Mouse (Mus musculus) thymus, postnatal 25 days (tissue): Measurements from ENCODE around the gene BC005624.
"Not testable (repeated sequence)": the region's sequence is repeated elsewhere in the genome, so short reads cannot be mapped to it uniquely, and the experiment has no call there.

ENCODE experiments used
- DNase-seq: peaks from one replicate; pipeline ENCODE4 v3.0.0; 2022

BC005624 gene

DNA sequence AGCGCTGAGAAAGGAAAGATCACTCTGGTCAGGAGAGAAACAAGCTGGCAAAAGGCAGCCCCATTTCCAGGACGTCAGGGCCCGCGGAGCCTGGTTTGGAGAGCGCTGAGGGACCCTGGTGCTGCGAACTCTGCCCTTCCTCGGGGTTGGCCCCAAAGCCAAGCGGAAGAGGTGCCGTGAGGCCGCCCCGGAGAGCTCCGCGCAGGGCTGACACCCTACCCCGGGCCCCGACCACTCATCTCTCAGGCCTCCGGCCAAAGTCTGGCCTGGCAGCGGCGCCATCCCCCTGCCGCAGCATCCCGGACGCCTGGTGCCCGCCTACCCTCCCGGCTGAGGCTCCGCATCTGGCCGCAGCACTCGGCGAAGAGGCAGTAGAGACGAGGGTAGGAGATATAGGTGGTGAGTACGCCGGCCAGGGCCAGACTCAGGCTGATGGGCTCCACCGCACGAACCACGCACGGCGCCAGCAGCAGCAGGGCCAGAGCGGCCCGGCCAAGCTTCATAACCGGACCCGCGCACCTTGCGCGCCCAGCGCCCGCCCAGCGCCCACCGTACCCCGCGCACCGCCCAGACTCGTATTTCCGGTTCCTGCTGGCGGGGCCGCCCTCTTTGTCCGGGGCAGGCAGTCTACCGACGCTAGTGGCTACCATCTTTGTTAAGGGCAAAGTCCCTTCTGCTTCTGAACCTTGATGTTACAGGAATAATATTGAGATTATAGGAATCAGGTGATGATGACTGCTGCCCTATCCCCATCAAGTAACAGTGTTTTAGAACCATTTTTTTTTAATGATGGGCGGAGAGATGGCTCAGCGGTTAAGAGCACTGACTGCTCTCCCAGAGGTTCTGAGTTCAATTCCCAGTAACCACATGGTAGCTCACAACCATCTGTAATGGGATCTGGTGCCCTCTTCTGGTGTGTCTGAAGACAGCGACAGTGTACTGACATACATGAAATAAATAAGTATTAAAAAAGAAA, 14.4 kb downstream of the BC005624 start, which contains the start of gene Tor1a:
Gene Tor1a (minus strand): TSS at position 582 of the 976 bp plus-strand sequence.
- peak; percentile 87 for DNase-seq

DNA sequence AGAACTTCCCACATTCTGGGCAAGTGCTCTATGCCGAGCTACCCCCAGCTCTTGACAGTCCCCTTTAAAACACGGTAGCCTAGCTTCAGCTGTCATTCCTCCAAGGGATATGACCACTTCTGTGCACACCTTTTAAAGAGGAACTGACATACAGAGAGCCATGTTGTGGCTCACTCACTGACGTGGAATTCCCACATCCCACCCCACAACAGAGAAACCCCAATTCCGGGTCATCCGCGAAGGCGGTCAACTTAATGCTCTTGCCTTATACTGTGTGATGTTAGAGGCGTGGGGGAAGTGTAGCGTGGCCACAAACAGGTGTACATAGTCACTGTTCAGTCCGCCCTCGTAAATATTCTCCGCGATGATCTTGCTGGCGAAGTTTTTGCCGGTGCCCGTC, 15.2 kb downstream of the BC005624 start:
- DNase-seq = no peak

DNA sequence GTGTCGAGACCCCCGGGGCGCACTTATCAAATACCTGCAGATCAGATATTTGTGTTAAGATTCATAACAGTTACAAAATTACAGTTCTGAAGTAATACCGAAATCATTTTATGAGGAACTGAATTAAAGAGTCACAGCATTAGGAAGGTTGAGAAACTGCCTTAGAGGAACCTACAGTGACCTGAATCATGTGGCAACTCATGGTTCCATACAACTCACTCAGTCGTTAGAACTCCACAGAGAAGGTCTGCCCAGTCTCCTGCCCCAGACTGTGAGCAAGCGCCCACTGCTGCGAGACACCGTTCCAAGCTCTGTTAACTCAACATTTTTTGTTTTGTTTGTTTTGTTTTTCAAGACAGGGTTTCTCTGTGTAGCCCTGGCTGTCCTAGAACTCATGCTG, 16.4 kb downstream of the BC005624 start:
- no peak for DNase-seq

DNA sequence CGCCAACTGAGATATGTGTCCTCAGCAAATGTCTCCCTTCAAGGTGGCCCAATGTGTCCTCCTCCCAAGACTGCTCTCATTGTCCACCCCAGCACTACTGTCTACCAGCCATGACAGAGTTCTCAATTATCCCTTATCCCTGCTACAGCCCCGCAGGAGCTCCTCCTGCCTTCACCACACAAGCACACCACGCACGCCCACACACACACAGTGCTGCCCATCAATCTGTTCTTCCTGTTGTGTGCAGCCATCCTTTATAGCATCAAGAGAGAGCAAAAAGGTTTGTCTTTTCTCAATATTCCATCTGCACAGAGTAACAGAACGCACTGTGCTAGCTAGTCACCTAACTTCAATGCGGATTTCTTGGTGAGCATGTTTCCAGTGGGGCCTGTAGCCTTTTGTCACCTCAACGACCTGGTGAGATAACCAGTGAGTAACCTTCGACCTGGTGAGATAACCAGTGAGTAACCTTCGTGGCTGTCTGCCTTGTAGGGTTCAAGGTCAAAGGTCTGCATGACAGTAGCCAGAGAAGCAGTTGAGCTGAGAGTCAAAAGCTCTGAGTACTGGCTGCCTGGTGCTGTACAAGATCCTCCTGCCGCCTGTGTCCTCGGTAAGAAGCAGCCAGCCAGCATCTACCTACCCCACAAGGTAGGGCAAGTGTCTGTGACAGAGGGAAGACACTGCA, 19.3 kb downstream of the BC005624 start:
- DNase-seq = no peak

DNA sequence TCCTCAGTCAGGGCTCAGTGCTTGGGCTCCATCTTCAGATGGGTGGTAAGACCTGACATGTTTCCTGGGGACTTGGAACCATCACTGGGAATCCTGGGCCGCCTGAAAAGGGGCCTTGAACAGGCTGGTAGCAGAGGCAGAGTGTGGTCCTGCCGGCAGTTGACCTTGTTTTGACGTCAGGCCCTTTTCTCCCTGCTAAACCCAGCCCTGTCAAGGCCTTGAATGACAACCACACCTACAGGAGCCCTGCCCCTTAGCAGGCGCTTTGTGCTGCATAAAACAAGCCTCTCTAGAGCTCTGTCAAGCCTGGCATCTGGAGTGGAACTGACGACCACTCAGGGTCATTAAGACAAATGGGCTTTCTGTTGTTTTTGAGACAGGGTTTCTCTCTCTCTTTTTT, 22.1 kb downstream of the BC005624 start:
- DNase-seq = no peak

DNA sequence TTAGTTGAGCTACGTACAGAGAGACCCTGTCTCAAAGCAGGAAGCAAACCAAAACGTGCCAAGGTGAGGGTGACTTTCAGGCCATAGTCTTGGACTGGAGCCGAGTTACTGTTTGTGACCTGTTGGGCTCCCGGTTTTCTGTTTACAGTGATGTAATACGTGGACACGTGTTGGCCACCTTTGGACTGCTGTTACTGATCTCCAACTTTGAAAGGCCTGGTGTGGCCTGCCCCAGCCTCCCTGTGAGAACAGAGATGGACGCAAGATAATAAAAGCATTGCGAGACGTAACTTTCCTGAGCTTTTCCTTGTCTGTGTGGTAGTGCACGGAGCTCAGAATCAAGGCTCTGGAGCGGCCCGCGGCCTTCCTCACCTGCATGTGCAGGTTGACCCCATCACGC, 23.3 kb downstream of the BC005624 start:
- DNase-seq = no peak

DNA sequence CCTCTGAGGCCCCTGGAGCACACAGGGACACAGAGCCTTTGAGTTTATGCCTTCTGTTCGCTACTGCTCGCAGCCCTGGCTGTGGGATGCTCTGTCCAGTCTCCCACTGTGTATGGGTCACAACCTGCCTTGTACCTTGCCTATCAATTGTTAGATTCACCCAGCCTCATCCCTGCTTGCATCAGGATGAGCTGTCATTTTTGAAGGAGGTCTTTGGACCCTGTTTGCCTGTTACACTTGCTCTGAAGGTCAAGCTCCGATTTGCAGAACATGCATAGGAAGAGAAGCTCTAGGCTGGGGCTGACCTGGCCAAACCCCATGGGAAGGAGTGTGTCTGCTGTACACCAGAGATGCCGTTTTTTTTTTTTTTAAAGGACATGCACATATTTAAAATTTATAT, 24.5 kb downstream of the BC005624 start:
- no peak for DNase-seq

DNA sequence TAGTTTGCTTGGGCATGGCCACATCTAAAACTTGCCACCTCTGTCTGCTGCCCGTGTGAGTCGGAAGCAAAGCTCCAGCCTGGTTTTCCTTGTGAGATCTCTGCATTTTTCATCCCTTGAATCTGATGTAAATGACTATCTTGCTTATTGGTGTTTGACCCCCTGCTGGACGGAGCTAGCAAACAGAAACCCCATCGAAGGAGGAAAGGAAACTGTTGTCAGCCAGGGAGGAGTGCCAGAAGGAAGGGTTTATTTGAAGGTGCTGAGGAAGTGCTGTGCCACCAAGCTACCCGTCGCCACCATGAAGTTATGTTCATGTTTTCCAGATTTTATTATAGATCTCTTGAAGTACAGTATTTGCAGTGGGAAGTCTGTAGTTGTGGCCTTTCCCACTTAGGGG, 27.2 kb downstream of the BC005624 start:
- no peak for DNase-seq

DNA sequence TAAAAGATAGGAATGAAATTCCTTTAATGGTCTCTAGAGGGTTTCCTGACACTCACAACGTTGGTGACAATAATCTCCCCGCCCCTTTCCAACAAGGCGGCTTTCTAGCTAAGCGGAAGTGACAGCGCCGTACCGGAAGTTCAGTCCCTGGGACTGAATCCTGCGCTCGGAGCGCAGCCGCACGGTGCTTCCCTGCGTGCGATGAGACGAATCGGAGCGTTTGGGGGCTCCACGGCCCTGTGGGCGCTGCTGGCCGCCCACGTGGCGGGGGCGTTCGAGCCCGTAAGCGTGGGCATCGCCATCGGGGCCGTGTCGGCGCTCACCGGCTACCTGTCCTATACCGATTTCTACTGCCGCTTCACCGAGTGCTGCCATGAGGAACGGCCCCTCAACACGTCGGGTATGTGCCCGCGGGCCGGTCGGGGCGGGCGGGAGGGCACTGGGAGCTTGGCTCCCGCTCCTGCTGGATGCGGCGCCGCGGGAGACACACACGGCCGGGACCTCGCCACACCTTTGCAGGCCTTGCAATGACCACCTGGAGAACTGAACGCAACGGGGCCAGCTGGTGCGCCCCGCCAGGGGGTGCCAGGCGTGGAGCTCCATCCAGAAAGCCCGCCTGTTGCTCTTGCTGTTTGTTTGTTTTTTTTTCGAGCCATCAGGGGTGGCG, 29.0 kb downstream of the BC005624 start, which contains the start of gene Tor1b:
Gene Tor1b (plus strand): TSS at position 136 of the 667 bp plus-strand sequence.
- peak; percentile 84 for DNase-seq

DNA sequence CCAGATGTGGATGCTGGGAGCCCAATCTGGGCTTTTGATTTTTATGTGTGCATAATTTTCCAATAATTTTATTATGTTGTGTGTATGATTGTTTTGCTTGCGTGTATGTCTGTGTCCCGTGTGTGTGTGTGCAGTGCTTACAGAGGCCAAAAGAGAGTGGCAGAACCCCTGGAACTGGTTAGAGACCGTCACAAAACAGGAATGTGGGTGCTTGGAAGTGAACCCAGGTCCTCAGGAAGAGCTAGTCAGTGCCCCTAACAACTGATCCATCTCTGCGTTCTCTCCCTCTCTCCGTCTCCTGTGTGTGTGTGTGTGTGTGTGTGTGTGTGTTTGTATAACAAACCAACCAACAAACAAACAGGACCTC, 29.6 kb downstream of the BC005624 start:
- no peak for DNase-seq

DNA sequence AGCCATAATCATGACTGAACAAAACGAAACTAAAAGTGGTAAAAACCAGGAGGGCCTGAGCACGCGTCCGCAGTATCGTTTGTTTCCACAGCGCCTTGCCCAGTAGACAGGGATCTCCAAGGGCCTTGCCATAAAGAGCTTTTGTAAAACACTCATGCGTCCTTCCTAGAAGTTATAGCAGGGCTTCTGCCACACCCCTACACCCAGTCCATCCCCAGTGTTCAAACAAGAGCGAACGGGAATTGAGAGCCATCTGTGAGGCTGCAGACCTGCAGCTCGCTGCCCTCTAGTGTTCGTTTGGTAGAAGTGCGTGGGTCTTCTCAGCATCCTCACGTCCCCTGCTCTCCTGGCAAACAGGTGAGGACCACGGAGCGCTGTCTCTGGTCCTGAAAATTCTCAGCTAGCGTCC, 39.4 kb downstream of the BC005624 start:
- DNase-seq = peak; percentile 76

DNA sequence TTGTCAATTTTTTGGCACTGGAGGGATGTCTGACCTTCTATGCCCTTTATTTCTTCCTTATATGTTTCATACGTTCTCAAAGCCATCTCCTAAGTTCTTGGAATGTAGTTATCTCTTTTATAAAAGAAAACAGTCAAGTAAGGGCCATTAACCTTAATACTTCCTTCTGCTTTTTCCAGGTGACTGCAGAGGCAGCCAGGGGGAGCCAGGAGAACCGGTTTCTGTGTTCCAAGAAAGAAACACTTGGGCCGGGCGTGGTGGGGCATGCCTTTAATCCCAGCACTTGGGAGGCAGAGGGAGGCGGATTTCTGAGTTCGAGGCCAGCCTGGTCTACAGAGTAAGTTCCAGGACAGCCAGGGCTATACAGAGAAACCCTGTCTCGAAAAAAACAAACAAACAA, 39.9 kb downstream of the BC005624 start:
- not testable (repeated sequence) for DNase-seq

DNA sequence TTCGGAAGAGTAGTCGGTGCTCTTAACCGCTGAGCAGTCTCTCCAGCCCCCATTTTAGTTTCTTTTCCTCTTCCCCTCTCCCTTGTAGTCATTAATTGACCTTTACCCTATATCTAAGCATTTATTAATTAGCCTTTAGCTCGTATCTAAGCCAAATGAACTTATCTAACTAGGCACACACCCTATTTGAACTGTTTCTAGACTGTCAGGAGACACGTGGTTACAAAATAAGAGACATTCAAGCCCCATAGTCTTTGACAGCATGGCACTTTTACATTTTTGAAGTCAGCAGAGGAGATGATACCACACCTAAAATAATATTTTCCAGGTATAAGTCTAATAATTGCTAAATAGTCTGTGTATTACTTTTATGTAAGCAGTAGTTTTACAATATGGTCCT, 40.4 kb downstream of the BC005624 start:
- DNase-seq = no peak

DNA sequence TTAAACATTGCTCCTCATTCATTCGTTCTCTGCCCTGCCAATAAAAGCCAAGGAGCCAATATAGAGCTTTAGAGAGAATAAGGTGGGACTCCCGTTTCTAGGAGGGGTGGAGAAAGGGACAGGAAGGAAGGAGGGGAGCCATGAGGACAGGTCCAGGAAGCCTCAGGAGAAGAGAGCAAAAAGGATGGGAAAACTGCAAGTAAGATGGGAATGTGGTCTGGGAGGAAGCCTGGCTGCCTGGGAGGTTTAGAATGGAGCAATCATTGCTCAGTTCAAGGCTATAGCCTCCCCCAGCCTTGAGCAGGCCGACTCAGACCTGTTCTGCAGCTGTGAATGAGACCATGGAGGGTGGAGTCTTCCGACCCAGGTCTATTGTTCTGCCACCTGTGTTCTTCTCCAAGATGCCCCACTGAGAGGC, 43.4 kb downstream of the BC005624 start:
- DNase-seq = no peak

DNA sequence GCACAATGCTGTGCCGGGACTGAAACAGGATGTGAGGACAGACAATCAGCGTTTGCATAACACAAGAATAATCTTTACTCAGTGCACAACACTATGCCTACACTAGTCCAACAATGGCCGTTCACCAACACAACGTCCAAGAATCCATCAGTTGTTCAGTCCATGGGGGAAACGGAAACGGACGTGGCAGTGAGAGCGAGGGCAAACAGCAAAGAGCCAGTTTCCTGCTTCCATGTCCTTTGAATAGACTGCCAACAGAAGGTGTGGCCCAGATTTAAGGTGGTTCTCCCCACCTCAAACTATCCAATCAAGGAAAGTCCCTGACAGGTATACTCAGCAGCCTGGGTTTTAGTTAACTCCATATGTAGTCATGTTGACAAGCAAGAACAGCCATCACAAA, 44.3 kb downstream of the BC005624 start:
- no peak for DNase-seq

DNA sequence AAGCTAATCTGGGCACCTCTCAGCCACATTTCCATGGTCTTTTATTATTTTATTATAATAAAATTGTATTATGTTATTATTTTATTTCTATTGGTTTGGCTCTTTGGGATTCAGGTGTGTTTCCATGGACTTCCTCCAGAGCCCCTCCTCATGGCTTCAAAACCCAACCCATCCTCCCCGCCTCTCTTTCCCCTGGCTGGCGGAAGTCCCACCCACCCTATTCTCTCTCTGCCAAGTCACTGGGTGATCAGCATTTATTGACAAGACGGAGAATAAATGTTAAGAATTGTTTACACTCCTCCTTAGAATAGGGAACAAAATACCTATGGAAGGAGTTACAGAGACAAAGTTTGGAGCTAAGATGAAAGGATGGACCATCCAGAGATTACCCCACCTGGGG, 45.2 kb downstream of the BC005624 start:
- no peak for DNase-seq

DNA sequence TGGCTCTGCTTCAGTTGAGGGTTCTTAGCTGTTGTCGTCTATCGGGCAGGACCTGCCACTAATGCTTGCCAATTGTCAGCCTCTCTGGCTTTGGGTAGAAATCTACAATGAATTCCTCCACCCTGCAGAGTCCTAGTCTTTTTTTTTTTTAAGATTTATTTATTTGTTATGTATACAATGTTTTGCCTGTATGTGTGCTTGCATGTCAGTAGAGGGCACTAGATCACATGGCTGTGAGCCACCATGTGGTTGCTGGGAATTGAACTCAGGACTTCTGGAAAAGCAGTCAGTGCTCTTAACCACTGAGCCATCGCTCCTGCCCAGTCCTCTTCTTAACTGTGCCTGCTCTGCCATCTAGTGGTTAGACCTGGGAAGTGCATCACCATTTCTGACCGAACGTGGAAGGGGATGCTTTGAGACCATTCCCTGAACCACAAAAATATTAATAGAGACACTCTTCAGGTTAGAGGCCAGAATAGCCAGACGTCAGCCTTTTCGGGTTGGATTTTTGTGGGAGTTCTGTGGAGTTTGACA, 48.0 kb downstream of the BC005624 start:
- peak; percentile 67 for DNase-seq

DNA sequence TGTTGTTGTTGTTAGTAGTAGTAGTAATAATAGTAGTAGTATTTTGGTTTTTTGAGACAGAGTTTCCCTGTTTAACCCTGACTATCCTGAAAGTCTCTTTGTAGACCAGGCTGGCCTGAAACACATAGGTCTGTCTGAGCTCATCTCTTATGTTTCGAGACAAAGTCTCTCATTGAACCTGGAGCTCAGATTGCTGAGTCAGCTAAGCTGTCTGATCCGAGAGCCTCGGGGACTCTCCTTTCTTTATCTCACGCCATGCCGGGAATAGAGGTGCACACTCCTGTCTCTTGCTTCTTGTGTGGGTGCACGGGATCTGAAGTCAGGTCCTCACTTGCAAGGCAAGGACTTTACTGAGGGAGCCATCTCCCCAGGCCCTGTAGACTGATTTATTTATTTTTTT, 49.0 kb downstream of the BC005624 start:
- DNase-seq = no peak

DNA sequence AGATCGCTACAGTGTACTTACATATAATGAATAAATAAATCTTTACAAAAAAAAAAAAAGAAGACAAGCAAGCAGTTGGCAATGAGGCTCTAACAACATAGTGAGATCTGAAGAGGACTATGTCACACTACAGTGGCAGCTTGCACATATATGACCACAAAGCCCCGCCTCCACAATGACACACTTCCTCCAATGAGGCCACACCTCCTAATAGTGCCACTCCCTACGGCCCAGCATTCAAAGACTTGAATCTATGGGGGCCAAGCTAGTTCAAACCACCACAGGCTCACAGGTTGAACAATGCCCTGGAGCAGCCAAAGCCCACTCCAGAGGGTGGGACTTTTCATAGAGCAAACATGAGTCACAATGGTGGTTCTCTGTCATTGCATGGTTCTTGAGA, 50.1 kb downstream of the BC005624 start:
- DNase-seq = no peak

DNA sequence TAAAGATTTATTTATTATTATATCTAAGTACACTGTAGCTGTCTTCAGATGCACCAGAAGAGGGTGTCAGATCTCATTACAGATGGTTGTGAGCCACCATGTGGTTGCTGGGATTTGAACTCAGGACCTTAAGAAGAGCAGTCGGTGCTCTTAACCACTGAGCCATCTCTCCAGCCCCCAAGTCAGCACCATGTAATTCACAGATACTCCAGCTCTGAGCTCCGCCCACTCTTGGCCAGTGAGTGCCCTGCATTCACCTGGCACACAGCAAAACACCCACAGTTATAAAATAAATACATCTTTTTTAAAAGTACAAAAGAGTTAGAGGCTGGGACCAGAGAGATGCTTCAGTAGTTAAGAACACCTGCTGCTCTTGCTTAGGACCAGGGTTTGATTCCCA, 51.2 kb downstream of the BC005624 start:
- not testable (repeated sequence) for DNase-seq

DNA sequence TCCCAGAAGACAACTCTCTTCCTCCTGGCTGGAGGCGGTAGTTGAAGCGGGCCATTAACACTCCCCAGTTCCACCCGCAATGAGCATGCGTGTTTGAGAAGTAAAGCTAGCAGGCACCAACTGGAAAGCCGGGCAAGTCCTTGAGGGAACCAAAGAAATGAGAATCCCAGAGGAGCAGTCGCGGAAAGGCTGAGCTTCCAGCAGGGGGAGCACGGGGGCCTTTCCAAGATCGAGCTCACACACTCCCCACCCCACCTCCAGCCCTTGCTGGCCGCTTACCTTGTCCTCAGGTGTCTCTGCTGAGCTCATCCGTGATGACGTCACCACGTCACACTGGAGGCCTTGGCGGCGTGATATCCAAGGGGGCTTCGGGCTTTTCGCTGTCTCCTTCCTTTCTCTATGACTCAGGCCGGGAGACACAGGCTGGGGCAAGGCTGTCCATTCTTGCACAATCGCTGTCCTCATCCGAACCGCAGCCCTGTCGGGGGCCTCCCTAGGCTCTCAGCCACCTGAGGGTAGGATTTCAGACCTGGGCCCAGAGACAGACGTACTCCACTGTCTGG, 52.4 kb downstream of the BC005624 start, which contains the start of gene Ptges:
Gene Ptges (minus strand): TSS at position 381 of the 563 bp plus-strand sequence.
- peak; percentile 49 for DNase-seq

DNA sequence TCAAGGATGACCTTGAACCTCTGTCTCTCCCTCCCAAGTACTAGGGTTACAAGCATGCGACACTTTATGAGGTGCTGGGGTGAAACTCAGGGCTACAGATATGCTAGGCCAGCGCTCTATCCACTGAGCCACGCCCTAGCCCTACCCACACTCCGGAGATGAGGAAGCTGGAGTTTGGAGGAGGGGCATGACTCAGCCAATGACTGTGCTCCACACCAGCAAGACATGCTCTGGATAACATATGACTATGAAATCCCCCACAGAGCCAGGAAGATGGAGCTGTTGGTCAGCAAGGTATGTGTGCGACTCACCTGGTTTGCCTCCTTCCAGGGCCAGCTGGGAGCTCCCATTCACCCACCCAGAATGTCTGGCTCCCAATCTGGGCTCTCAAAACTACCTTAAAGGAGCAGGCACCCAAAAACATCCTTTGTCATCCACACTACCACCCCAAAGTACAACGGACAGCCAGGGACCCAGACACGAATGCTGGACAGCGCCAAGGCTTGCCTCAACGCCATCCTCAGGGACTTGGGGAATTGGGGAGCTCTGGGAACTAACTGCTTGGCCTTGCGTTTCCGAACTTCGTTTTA, 53.0 kb downstream of the BC005624 start:
- DNase-seq = no peak
